Comparison of ENCODE assay signal across 16 mouse cellular contexts in genomic region chr1:24169410-24169809, GRCm38 (mm10). TPM values are rescaled to one million over a fixed set of nuclear protein-coding genes. Genes with fewer than 3 reads are reported as not detected.
"Had no signal": no experiment of that assay in that cellular context is flagged by ENCODE, and none has a peak within 500 bp of the region (broad histone marks: within the 10 kb centered on the region; RNA-seq: fewer than 3 reads in every experiment).

No protein-coding gene starts in this region.

- H3K9me3 ChIP-seq: liver, embryonic 15.5 days; midbrain, embryonic 15.5 days; neural tube, embryonic 12.5 days; stomach, embryonic 15.5 days had no signal

- H3K9ac ChIP-seq: liver, embryonic 15.5 days; midbrain, embryonic 15.5 days; neural tube, embryonic 12.5 days; stomach, embryonic 15.5 days had no signal

- H3K4me3 ChIP-seq: liver, embryonic 15.5 days; midbrain, embryonic 15.5 days; neural tube, embryonic 12.5 days; stomach, embryonic 15.5 days had no signal

- ATAC-seq: intestine, postnatal 0 days; lung, postnatal 0 days; midbrain, embryonic 15.5 days had no signal

- H3K27ac ChIP-seq: liver, embryonic 15.5 days; midbrain, embryonic 15.5 days; neural tube, embryonic 12.5 days; stomach, embryonic 15.5 days had no signal

- H3K4me2 ChIP-seq: liver, embryonic 11.5 days; liver, embryonic 15.5 days; midbrain, embryonic 15.5 days; neural tube, embryonic 12.5 days; stomach, embryonic 15.5 days had no signal

- H3K36me3 ChIP-seq: liver, embryonic 15.5 days; midbrain, embryonic 15.5 days; neural tube, embryonic 12.5 days; stomach, embryonic 15.5 days had no signal

- H3K27me3 ChIP-seq: liver, embryonic 15.5 days; midbrain, embryonic 15.5 days; neural tube, embryonic 12.5 days; stomach, embryonic 15.5 days had no signal

- H3K4me1 ChIP-seq: liver, embryonic 15.5 days; midbrain, embryonic 15.5 days; neural tube, embryonic 12.5 days; stomach, embryonic 15.5 days had no signal

- DNase-seq: kidney, adult 8-10 months; kidney, postnatal 25 days; left cerebral cortex, postnatal 4 days; lung, adult 2 months; lung, postnatal 36 days; right cerebral cortex, postnatal 14 days; thymus, adult 2 months; thymus, postnatal 25 days had no signal

RNA-seq across cellular contexts. Expression of gene Col9a1, which starts 8.0 kb away (rescaled TPM):
- polyA plus RNA-seq: spleen, adult 2 months had no signal
